Mouse (Mus musculus) embryonic facial prominence, embryonic 13.5 days (tissue): ENCODE measurements around the gene Kctd8. TPM values are rescaled to one million over a fixed set of nuclear protein-coding genes. Genes with fewer than 3 reads are reported as not detected.

ENCODE experiments used
- ATAC-seq: fragments of 200-750 bp; cut with Nextera tagmentation; 2 replicates; pipeline ENCODE4 v1.8.0; 2017; ENCODE audit warnings: low read depth; ENCODE audit not compliant: insufficient number of reproducible peaks, insufficient read depth, low FRiP score, low TSS enrichment
- H3K27ac ChIP-seq: fragments of 300-500 bp; sonication (generic); 2 replicates; pipeline ENCODE4 v1.5.1; 2015; ENCODE audit warnings: moderate library complexity, mild to moderate bottlenecking, inconsistent platforms
- H3K27me3 ChIP-seq: fragments of 300-500 bp; sonication (generic); 2 replicates; pipeline ENCODE4 v1.6.1; 2015; ENCODE audit warnings: mild to moderate bottlenecking, inconsistent platforms
- H3K36me3 ChIP-seq: fragments of 300-500 bp; sonication (generic); 2 replicates; pipeline ENCODE4 v1.6.1; 2015; ENCODE audit warnings: mild to moderate bottlenecking, inconsistent platforms
- H3K4me1 ChIP-seq: fragments of 300-500 bp; sonication (generic); 2 replicates; pipeline ENCODE4 v1.6.1; 2015; ENCODE audit warnings: inconsistent platforms
- H3K4me2 ChIP-seq: fragments of 300-500 bp; sonication (generic); 2 replicates; pipeline ENCODE4 v1.6.1; 2015; ENCODE audit warnings: moderate library complexity, mild to moderate bottlenecking, inconsistent platforms
- H3K4me3 ChIP-seq: fragments of 300-500 bp; sonication (generic); 2 replicates; pipeline ENCODE4 v1.5.1; 2015; ENCODE audit warnings: mild to moderate bottlenecking, inconsistent platforms
- H3K9ac ChIP-seq: fragments of 300-500 bp; sonication (generic); 2 replicates; pipeline ENCODE4 v1.6.1; 2015; ENCODE audit warnings: mild to moderate bottlenecking, inconsistent platforms
- H3K9me3 ChIP-seq: fragments of 300-500 bp; sonication (generic); 2 replicates; pipeline ENCODE4 v1.6.1; 2016; ENCODE audit warnings: inconsistent platforms
- WGBS: fragments of 180-500 bp; shearing (Covaris S2); methylation state at CpG from one replicate; pipeline ENCODE4 v1.1.7; 2015; ENCODE audit warnings: mixed read lengths; 5-methylcytosine and 5-hydroxymethylcytosine counted together
- microRNA-seq: library from miRNA; unstranded; fragments of <30 nt; microRNA quantifications from one replicate; pipeline ENCODE4, GENCODE M21; 2016
- polyA plus RNA-seq: library from polyadenylated mRNA; unstranded; fragments of >200 nt; fragmentation: Nextera tagmentation; extraction: Ambion mirVana; gene quantifications from 2 replicates; pipeline ENCODE4 v1.2.1, GENCODE M21; 2015

Gene Kctd8
- polyA plus RNA-seq, 1 experiment from 2014 or later: 1.4 TPM

DNA sequence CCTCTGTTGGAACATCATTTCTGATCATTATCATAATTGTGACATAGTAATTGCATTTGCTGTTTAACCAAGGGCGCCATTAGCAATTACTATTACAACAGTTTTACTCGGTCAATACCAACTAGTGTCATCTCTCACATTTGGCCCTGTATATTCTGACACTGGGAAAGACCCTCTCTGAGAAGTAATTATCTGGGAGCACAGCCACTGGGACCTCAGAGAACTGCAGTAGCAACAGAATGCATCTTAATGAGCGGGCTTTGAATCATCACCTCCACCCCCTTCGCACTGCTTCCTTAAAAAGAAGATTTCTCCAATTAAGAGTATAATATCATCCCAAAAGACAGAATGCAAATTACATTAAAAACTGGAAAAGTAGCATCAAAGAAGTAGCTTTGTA is 200.4 kb downstream of the Kctd8 start:
- WGBS: 82% methylated on average over 4 of the region's 4 CpGs
- no peak overlapping the region for H3K4me2 ChIP-seq
- no peak overlapping the region for H3K4me3 ChIP-seq
- no peaks in the 10 kb centered on the region for H3K9me3 ChIP-seq
- H3K4me1 ChIP-seq: no peaks in the 10 kb centered on the region
- no peak overlapping the region for H3K27ac ChIP-seq
- H3K9ac ChIP-seq: no peak overlapping the region
- ATAC-seq: no peak
- H3K27me3 ChIP-seq: no peaks in the 10 kb centered on the region
- H3K36me3 ChIP-seq: no peaks in the 10 kb centered on the region

DNA sequence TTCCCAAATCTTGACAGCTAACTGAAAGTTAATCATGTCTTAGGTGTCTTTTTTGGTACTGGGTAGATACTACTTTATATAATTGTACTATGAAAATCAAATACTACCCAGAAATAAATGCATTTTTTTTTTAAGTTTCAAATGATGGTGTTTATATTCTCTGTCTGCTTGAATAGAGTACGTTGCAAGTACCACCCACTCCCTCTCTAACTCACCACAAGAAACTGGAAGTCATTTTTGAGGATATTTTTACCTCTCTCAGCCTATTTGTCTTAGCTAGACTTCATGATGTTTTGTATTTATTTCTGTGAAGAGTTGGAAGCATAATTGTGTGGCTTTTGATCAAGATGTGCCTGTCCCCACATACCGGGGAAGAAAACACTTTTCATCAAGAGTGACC is 232.8 kb downstream of the Kctd8 start:
- H3K4me2 ChIP-seq: no peak overlapping the region
- H3K27me3 ChIP-seq: no peaks in the 10 kb centered on the region
- whole genome bisulfite sequencing: 57% methylated on average over 2 of the region's 2 CpGs
- no peak overlapping the region for H3K9ac ChIP-seq
- no peaks in the 10 kb centered on the region for H3K9me3 ChIP-seq
- ATAC-seq: no peak
- no peaks in the 10 kb centered on the region for H3K4me1 ChIP-seq
- H3K36me3 ChIP-seq: no peaks in the 10 kb centered on the region
- H3K27ac ChIP-seq: no peak overlapping the region
- no peak overlapping the region for H3K4me3 ChIP-seq

DNA sequence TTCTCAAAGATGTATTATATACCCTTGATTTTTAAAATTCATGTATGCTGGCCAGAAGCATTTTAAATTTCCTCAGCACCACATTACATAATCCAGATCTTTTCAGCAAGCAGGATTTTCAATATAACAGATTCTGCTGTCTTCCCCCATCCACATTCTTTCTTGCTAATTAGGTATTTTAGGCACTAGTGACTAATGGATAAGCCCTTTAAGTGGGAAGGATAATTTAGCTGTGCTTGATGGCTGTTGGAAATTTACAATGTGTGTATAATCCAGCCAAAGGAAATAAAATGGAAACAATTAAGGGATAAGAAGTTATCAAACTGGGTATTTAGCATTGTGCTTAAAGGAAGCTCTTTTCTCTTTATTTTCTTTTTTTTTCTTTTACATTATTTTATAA is 252.6 kb downstream of the Kctd8 start:
- no peaks in the 10 kb centered on the region for H3K9me3 ChIP-seq
- no peak overlapping the region for H3K4me3 ChIP-seq
- no peaks in the 10 kb centered on the region for H3K4me1 ChIP-seq
- ATAC-seq: no peak
- H3K9ac ChIP-seq: no peak overlapping the region
- H3K27me3 ChIP-seq: no peaks in the 10 kb centered on the region
- H3K27ac ChIP-seq: no peak overlapping the region
- H3K36me3 ChIP-seq: no peaks in the 10 kb centered on the region
- no peak overlapping the region for H3K4me2 ChIP-seq

Small RNA genes lying within 50 kb of the gene (microRNA-seq; reads per million reads assigned to microRNA genes)
- not detected for gene Gm24368

Other genes starting within 250 kb of the Kctd8 start
- not detected in 2 replicates for gene Yipf7, start 201.0 kb upstream of the Kctd8 start, polyA plus RNA-seq
- 79.3 and 82.2 TPM in 2 replicates for gene Guf1, start 215.2 kb upstream of the Kctd8 start, polyA plus RNA-seq